Mouse (Mus musculus): ENCODE results near the gene Cul1.

The Cul1 gene

DNA sequence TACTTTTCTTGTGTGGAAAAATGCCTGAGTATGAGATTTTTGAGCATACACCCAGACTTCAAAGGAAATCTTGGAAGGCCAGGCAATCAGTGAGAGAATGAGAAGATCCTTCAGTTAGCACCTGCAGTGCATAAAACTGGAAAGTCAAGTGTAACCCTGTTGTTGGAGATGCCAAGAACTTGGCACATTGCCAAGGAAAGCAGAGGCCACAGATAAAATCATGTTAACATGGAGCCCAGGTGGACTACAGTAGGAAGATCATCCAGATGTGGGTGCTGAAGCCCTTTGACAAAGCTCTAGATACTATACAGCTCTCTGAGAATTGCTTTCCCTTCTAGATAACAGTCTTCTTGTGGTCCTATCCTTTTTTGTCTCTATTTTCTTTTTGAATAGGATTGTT lies 19.2 kb downstream of the Cul1 start:
- DNase-seq (ENCODE audit: low spot score): peak; percentile 27

DNA sequence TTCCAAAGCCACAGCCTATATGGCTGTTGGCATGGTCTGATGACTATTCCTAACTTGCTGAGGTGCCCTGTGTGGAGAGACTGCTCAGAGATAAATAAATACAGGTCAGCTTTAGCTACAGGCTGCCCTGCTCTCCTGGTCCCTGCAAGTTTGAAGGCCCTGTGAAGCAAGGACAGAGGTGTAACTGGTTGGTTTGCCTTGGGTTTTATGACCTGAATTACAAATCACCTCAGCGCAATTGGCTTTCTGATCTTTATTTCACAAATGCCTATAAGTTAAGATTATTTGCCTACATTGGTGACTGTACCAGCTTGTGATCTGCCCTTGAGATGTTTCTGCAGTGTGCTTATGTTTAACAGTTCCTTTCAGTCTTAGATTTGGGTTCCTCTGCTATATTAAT lies 28.8 kb downstream of the Cul1 start:
- no peak for DNase-seq (ENCODE audit: low spot score)

DNA sequence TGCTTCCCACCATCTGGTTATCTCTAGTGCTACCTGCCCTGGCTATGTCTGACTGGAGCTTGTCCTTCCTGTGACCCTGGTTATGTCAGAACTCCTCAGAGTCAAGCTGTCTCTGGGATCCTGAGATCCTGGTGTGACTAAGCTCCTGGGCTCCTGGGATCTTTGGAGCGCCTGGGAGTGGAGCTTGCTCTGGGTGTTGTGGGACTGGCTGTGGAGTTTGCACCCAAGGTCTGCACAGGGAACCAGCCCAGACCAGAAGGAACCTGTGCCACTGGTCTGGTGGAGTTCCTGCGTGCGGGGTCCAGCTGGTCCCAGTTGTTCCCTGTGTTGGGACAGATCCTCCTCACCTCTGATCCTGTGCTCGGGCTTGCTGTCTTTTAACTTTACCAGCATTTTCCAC lies 41.4 kb downstream of the Cul1 start:
- DNase-seq (ENCODE audit: low spot score): no peak

DNA sequence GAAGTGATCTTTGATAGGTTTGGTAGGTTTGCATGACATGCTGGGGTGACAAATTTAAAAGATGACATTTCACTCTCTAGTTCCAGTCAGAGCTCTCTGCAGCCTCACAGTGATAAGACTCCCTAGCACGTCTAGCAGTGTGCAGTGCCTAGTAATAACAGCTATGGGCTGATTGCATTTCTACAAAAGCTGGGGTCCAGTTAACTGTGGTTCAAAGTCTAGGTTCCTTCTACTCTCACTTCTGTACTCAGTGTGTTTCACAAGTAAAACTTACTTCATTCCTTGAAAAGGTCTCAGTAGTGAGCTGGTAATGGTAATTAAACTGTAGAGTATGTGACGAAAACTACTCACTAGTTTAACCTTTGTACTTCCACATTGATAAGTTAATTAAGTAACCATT lies 66.8 kb downstream of the Cul1 start:
- DNase-seq (ENCODE audit: low spot score): no peak

DNA sequence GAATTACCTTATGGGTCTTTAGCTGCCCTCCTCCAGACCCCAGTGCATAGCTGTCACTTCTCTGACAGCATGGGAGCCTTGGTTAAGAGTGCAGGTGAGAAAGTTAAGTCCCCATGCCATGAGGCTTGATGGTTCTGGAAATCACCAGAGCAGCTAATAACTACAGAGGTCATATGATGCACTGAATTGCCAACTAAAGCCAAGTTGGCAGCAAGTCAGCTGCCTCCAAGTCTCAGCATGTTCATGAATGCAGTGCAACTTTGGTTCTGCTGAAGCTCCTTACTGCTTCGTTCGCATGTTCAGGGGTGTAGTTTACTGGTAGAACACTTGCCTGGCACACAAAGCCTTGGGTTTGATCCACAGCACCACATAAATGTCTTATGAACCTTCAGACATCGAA lies 69.2 kb downstream of the Cul1 start:
- no peak for DNase-seq (ENCODE audit: low spot score)

DNA sequence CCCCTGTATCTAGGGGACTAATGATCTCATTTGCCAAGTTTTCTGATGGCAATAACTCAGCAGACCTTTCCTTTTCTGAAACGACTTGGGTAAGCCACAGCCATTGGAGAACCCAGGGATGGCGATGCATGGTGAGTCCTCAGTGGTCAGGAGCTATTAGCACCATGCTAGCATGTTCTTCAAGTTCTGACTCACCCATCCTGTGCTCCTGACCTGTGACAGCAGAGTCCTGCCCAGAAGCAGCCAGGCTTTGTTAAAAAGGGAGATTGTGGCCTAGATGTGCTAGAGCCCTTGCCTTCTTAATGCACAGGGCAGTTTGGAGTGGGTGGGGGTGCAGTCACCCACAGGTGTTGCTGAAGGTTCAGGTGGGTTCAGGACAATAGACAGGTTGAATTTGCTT lies 71.8 kb downstream of the Cul1 start:
- no peak for DNase-seq (ENCODE audit: low spot score)

DNA sequence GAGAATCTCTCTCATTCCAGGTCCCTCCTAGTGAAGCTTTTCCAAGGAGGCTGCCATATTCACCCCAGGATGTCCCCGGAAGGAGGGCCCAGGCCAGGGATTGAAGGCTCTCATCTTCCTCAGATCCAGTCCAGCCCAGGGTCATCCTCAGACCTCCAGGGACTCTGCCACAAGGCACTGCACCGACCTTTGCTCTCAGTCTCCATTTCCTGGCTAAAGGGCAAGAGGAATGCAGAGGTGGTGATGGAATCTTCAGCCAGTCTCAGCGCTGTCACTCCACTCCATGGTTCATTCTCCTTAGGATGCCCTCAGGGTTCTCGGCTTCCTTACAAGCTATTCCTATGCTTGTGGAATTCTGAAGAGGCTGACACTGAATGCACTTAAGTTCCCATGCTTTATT lies 73.2 kb downstream of the Cul1 start:
- DNase-seq (ENCODE audit: low spot score): no peak

DNA sequence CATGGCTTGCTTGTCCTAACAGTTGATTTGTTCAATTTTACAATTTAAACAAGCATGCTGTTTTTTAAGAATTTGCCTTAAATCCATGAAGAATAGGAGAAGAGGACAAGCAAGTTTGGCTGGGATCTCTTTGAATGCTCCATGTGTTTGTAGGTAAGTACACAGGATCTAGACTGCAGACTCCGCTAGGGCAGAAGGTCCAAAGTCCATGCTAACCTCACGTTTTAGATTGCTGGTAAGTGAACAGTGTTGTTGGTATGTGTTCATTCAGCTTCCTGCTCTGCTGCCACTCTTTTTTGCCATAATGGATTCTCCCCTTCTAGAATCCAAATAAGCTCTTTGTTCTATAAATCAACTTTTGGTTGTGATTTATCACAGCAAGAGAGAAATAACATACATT lies 73.9 kb downstream of the Cul1 start:
- DNase-seq (ENCODE audit: low spot score): no peak

DNA sequence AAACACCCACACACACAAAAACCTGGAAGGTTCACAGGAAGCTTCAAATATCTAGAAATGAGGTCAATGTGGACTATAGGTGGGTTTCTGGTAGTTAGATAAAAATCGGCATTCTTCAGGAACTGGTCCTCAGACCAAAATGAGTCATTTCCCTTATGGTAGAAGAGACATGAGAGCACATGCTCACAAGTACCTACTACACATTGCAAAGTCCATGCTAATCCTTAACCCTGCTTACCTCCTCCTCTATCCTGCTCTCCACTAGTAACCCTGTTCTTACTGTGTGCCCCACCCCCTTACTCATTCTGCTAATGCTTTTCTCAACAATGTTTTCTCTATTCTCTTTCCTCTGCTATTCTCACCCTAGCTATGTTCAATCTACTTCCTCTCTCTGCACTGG lies 74.5 kb downstream of the Cul1 start:
- DNase-seq (ENCODE audit: low spot score): no peak

DNA sequence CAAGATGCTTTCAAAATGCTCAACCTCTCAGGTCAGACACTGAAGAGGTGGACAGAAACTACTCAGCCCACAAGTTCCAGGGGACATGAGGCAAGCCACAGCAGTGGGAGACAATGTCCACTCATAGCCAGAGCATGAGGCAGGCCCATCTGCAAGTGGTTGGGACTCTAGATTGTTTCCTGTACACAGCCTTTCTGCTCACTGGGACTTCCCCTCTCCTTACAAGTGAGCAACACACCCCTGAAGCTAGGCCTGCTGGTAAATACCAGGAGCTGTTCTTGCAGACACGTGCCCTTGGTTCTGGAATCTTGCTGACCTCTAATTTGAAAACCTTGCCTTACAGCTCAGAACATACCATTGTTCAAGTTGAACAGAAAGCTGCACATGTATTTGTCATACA lies 79.3 kb downstream of the Cul1 start:
- DNase-seq (ENCODE audit: low spot score): no peak

DNA sequence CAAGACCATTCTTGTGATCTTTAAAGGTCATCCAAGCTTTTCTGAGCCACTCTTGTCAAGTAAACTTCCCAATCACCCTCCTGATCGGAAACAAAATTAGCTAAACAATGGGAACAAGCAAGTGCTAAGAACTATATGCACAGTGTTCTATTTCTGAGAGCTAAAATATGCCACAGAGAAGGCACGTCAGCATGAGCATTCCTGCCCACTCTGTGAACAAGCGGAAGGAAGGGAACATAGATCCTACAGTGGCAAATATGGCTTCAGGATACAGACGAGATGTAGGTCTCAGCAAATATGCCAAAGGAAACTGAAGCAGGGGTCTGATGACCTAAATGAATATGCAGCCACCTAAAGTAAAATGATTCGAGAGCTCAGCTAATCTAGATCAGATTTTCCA lies 82.1 kb downstream of the Cul1 start:
- DNase-seq (ENCODE audit: low spot score): no peak

DNA sequence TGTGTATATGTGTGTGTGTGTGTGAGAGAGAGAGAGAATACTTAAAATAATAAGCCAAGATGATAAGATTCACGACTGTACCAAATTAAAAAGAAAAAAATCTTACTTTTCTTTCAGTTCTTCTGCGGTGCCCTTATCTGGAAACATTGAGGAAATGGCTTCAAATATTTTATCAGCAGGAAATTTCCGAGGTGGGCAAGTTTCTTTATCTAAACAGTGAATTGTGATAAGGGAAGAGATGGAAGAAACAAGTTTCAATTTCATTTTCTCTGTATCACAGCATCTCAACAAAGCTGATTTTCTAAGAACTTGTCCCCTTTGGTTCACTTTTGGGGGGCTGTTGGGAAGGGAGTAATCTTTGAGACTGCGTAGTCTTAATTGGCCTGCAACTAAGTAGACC lies 99.1 kb downstream of the Cul1 start:
- no peak for DNase-seq (ENCODE audit: low spot score)

DNA sequence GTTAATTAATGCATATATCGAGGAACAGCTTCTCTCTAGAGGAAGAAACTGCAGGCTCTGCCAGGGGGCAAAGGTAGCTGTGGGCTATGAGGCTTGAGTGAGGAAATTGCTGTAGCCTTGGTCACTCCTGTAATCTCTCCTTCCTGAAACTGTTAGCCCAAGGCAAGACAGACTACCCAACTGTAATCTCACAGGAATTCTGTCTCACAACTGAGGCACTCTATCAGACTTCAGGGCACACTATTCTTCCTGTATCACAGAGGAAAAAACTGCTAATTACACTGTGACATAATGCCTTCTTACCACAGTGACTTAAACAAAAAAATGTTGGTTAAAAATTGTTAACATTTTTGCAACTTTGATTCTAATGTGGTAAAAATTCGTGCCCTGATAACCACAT lies 106.1 kb downstream of the Cul1 start:
- DNase-seq (ENCODE audit: low spot score): no peak

DNA sequence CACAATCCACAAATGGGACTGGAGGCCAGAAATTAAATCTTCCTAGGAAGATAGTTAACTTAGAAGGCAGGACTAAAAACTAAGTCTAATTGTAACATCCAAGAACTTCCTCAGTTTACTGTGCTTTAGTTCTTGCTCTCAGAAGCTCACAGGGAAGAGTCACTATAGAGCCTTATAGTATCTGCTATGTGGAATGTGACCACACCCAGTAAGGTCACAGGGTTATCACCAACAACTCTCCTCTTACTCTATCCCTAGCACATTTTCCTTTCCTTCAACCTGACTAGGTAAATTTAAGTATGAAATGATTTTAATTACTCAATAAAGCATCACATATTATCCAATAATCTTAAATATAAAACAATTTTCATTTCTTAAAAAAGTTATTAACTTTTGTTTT lies 107.2 kb downstream of the Cul1 start:
- no peak for DNase-seq (ENCODE audit: low spot score)

DNA sequence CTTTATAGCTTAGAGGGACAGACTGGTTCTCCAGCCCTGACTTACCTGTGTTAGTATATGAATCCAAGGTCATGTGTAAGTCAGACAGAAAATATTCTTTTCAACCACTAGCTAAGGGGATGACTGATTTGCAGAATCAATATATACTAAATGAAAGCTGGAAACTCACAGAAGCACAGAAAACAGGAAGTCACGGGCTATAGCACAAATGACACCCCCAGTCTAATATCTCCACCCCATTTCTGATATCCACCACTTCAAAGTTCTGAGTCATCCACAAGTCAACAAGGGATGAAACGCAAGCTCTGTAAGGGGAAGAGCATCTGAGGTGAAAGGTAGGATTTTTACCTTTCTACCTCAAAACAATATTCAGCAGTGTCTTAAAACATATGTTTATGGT lies 107.6 kb downstream of the Cul1 start:
- no peak for DNase-seq (ENCODE audit: low spot score)

DNA sequence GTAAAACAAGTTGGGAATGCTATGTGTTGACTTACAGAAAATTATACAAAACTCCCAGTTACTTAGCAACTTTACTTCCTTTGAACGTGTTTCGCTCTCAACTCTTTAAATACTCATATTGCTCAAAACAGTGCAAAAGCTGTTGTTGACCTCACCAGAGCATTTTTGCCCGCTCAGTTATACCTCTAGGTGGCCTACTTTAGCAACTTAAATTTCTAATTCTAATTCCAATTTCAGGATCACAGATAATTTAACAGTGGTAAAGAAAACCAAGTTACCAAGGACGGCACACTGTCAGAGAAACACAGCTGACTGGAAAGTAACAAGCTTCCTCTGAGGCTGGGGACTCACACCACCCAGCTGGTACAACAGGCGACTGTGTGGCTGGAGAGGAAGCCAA lies 108.2 kb downstream of the Cul1 start:
- DNase-seq (ENCODE audit: low spot score): no peak

DNA sequence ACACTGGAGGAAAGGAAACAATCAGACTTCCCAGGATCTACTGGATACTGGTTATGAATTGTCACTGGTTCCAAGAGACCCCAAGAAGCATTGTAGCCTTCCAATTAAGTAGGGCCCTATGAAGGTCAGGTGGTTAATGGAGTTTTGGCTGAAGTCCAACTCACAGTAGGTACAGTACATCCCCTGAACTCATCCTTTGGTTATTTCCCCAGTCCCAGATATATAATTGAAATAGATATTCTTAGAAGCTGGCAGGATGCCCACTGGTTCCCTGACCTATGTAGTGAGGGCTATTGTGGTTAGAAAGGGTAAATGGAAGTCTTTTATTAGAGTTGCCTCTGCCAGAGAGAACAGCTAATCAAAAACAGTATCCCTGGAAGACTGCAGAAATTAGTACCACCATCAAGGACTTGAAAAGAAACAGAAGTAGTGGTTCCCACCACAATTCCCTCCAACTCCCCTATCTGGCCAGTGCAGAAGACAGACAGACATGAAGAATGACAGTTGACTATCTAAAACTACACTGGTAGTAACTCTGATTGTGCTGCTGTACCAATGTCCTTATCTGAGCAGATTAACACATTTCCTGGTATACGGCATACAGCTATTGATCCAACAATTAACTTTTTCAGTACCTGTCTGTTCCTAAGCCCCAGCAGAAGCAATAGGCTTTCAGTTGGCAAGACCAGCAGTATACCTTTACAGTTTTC lies 112.3 kb downstream of the Cul1 start:
- DNase-seq (ENCODE audit: low spot score): no peak

DNA sequence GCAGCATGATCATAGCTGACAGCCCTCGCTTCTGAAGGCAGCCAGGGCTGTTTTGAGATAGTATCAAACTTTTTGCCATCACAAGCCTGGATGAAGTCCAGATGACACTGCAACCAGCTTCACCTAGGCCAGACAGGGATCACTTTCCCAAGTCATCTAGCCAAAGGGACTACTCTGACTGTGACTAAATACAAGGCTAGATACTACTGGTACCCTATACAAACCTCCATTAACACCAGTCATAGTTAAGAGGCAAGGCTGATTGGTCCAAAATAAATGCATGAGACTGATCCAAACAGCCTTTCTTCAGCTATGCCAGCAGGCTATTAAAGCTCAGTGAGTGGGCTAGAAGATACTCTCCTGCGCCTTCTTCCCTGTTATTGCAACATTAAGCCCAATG lies 119.7 kb downstream of the Cul1 start:
- no peak for DNase-seq (ENCODE audit: low spot score)
